In the genomic region with DNA sequence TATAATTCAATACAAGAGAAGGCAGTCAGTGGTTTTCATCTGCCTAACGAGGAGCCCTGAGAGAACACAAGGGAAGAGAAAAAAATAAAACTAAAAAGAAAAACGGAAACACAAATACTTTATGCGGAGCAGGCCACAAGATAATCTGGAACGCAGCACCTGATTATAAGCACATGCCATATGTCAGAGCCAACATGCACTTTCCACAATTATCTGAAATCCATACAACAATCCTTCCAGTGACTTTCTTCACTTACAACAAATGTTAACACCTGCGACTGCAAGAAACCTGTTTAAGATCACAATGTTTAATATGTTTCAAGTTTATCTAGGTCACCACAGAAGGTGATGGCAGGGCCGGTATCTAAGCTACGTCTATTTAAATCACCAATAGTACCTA, we compare ENCODE assay signal across 8 mouse cellular contexts. TPM values are rescaled to one million over a fixed set of nuclear protein-coding genes. Genes with fewer than 3 reads are reported as not detected.
DNase-seq lines count a peak whose midpoint lies in the region; ATAC-seq lines count a peak whose summit lies in the region.

No protein-coding gene starts in this region.

- peak overlapping the region; percentile 96 for H3K4me3 ChIP-seq in kidney, embryonic 16.5 days (ENCODE audit: low read length)
- peak overlapping the region; percentile 84 for H3K4me3 ChIP-seq in embryonic facial prominence, embryonic 11.5 days (ENCODE audit: low read depth, low read length)
- peak overlapping the region; percentile 94 for H3K4me3 ChIP-seq in intestine, embryonic 14.5 days (ENCODE audit: low read depth, low read length)
- H3K4me3 ChIP-seq in midbrain, embryonic 15.5 days, result peak overlapping the region; percentile 80

- peak overlapping the region; percentile 66 for H3K4me2 ChIP-seq in kidney, embryonic 16.5 days (replicated peaks; ENCODE audit: low read depth, low read length)
- peak overlapping the region; percentile 62 for H3K4me2 ChIP-seq in embryonic facial prominence, embryonic 11.5 days (ENCODE audit: low read depth, low read length)
- H3K4me2 ChIP-seq in intestine, embryonic 14.5 days (ENCODE audit: low read length), result peak overlapping the region; percentile 69
- peak overlapping the region; percentile 64 for H3K4me2 ChIP-seq in midbrain, embryonic 15.5 days

- H3K9ac ChIP-seq in kidney, embryonic 16.5 days (replicated peaks; ENCODE audit: low read length), result peak overlapping the region; percentile 91
- peak overlapping the region; percentile 92; the same call in 1 of the 2 replicates for H3K9ac ChIP-seq in embryonic facial prominence, embryonic 11.5 days (replicated peaks; ENCODE audit: low read length)
- peak overlapping the region; percentile 93 for H3K9ac ChIP-seq in intestine, embryonic 14.5 days (ENCODE audit: low read length)
- H3K9ac ChIP-seq in midbrain, embryonic 15.5 days, result peak overlapping the region; percentile 90; the same call in 1 of the 2 replicates

- no peak for ATAC-seq in kidney, embryonic 16.5 days (ENCODE audit: low FRiP score, low TSS enrichment)
- no peak for ATAC-seq in embryonic facial prominence, embryonic 11.5 days (replicated peaks; ENCODE audit: insufficient number of reproducible peaks, low FRiP score, low TSS enrichment, low read depth)
- ATAC-seq in intestine, embryonic 14.5 days (replicated peaks; ENCODE audit: low FRiP score, low TSS enrichment, low read depth), result no peak
- ATAC-seq in midbrain, embryonic 15.5 days (replicated peaks), result no peak

- H3K4me1 ChIP-seq in kidney, embryonic 16.5 days (ENCODE audit: insufficient read depth, low read length), result peaks cover 16% of the 10 kb centered on the region
- no peaks in the 10 kb centered on the region for H3K4me1 ChIP-seq in embryonic facial prominence, embryonic 11.5 days (ENCODE audit: control insufficient read depth, insufficient read depth, low read length)
- H3K4me1 ChIP-seq in intestine, embryonic 14.5 days (replicated peaks; ENCODE audit: control insufficient read depth, insufficient read depth, low read length), result peaks cover 13% of the 10 kb centered on the region
- H3K4me1 ChIP-seq in midbrain, embryonic 15.5 days, result peaks cover 23% of the 10 kb centered on the region

- H3K9me3 ChIP-seq in kidney, embryonic 16.5 days (ENCODE audit: low read length), result no peaks in the 10 kb centered on the region
- no peaks in the 10 kb centered on the region for H3K9me3 ChIP-seq in embryonic facial prominence, embryonic 11.5 days (replicated peaks; ENCODE audit: control insufficient read depth, low read length)
- H3K9me3 ChIP-seq in intestine, embryonic 14.5 days (ENCODE audit: control insufficient read depth, low read length), result no peaks in the 10 kb centered on the region
- H3K9me3 ChIP-seq in midbrain, embryonic 15.5 days, result no peaks in the 10 kb centered on the region

- H3K27ac ChIP-seq in kidney, embryonic 16.5 days (ENCODE audit: low read length), result no peak overlapping the region
- no peak overlapping the region for H3K27ac ChIP-seq in embryonic facial prominence, embryonic 11.5 days (replicated peaks; ENCODE audit: low read depth, low read length)
- H3K27ac ChIP-seq in intestine, embryonic 14.5 days (ENCODE audit: low read depth), result no peak overlapping the region
- H3K27ac ChIP-seq in midbrain, embryonic 15.5 days, result no peak overlapping the region

- H3K36me3 ChIP-seq in kidney, embryonic 16.5 days (ENCODE audit: insufficient read depth, low read length), result peaks cover 14% of the 10 kb centered on the region
- H3K36me3 ChIP-seq in embryonic facial prominence, embryonic 11.5 days (replicated peaks; ENCODE audit: control insufficient read depth, insufficient read depth, low read depth, low read length), result no peaks in the 10 kb centered on the region
- H3K36me3 ChIP-seq in intestine, embryonic 14.5 days (ENCODE audit: control insufficient read depth, insufficient read depth, low read length), result peaks cover 17% of the 10 kb centered on the region
- no peaks in the 10 kb centered on the region for H3K36me3 ChIP-seq in midbrain, embryonic 15.5 days (replicated peaks)

- no peak for DNase-seq in kidney, adult 11 months
- no peak for DNase-seq in embryonic facial prominence, embryonic 11.5 days (ENCODE audit: low spot score)
- no peak for DNase-seq in intestine, embryonic 14.5 days (ENCODE audit: low spot score)
- no peak for DNase-seq in ovary, postnatal 10 days (ENCODE audit: low spot score)
- no peak for DNase-seq in cerebellum, adult 8-10 months
- DNase-seq in testis, postnatal 14 days (ENCODE audit: low spot score), result no peak

- WGBS in kidney, embryonic 16.5 days, result 47% methylated on average over 7 of the region's 7 CpGs
- 52% methylated on average over 7 of the region's 7 CpGs for WGBS in embryonic facial prominence, embryonic 11.5 days
- 27% methylated on average over 7 of the region's 7 CpGs for WGBS in intestine, embryonic 14.5 days
- 55% methylated on average over 7 of the region's 7 CpGs for WGBS in midbrain, embryonic 15.5 days

- H3K27me3 ChIP-seq in kidney, embryonic 16.5 days (ENCODE audit: insufficient read depth, low read length), result no peaks in the 10 kb centered on the region
- no peaks in the 10 kb centered on the region for H3K27me3 ChIP-seq in embryonic facial prominence, embryonic 11.5 days (ENCODE audit: control insufficient read depth, insufficient read depth, low read length)
- no peaks in the 10 kb centered on the region for H3K27me3 ChIP-seq in intestine, embryonic 14.5 days (replicated peaks; ENCODE audit: control insufficient read depth, insufficient read depth, low read length)
- no peaks in the 10 kb centered on the region for H3K27me3 ChIP-seq in midbrain, embryonic 15.5 days (replicated peaks)

RNA-seq across cellular contexts. Expression of gene Asb5, which starts 0.8 kb away (rescaled TPM):
- polyA plus RNA-seq in kidney, embryonic 16.5 days (2015; fragmentation: Nextera tagmentation; extraction: Ambion mirVana), result 6.6 and 6.8 TPM in 2 replicates
- 6.0 TPM in 2 replicates for polyA plus RNA-seq in embryonic facial prominence, embryonic 11.5 days (2014; fragmentation: Nextera tagmentation; extraction: Ambion mirVana)
- polyA plus RNA-seq in intestine, embryonic 14.5 days (2014; fragmentation: Nextera tagmentation; extraction: Ambion mirVana), result 3.5 and 6.2 TPM in 2 replicates
- polyA plus RNA-seq in midbrain, embryonic 15.5 days (2015; fragmentation: Nextera tagmentation; extraction: Ambion mirVana), result 6.1 and 8.2 TPM in 2 replicates

RNA-seq across cellular contexts. Expression of gene Spcs3, which starts 1.2 kb away (rescaled TPM):
- polyA plus RNA-seq in kidney, embryonic 16.5 days (2015; fragmentation: Nextera tagmentation; extraction: Ambion mirVana), result 98.0 and 99.3 TPM in 2 replicates
- 92.4 and 111 TPM in 2 replicates for polyA plus RNA-seq in embryonic facial prominence, embryonic 11.5 days (2014; fragmentation: Nextera tagmentation; extraction: Ambion mirVana)
- 79.6 and 85.1 TPM in 2 replicates for polyA plus RNA-seq in intestine, embryonic 14.5 days (2014; fragmentation: Nextera tagmentation; extraction: Ambion mirVana)
- polyA plus RNA-seq in midbrain, embryonic 15.5 days (2015; fragmentation: Nextera tagmentation; extraction: Ambion mirVana), result 46.5 and 47.5 TPM in 2 replicates
